Mouse (Mus musculus) gonadal fat pad, adult 2 months (tissue): Measurements from ENCODE around the gene Dsp. TPM values are rescaled to one million over a fixed set of nuclear protein-coding genes. Genes with fewer than 3 reads are reported as not detected.

ENCODE experiments used
- DNase-seq: peaks from one replicate; pipeline ENCODE4 v3.0.0-alpha.2; 2012; ENCODE audit warnings: low read depth
- polyA plus RNA-seq: library from polyadenylated mRNA; depleted of rRNA; stranded (reverse); fragments of >200 nt; gene quantifications from 2 replicates; pipeline ENCODE4 v1.2.3, GENCODE M21; 2012; rRNA removed

Gene Dsp
- 11.0 and 24.2 TPM in 2 replicates for polyA plus RNA-seq

DNA sequence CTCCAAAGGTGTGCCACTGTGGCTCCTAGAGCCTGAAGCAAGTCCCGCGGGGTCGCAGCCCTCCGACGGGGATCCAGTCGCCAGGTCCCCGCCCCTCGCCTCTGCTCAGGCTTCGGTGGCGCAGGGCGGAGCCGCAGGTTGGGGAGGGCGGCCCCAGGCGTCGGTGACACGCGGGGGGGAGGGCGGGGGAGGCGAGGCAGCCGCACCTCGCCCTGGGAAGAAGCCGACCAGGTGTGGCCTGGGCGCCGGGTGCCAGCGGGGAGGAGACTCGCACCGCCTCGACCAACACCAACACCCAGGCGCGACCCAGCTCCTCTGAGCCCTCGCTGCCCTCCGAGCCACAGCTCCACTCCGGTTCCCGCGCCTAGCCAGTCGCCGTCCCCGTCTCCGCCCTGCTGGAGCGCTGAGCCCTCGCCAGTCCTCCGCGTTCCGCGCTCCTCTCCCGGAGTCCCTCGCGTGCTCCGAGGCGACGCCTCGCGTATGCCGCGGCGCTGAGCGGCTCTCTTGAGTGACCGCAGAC lies at the start of gene Dsp:
TSS of gene Dsp (plus strand) at position 226 of the 520 bp plus-strand sequence.
- no peak for DNase-seq

DNA sequence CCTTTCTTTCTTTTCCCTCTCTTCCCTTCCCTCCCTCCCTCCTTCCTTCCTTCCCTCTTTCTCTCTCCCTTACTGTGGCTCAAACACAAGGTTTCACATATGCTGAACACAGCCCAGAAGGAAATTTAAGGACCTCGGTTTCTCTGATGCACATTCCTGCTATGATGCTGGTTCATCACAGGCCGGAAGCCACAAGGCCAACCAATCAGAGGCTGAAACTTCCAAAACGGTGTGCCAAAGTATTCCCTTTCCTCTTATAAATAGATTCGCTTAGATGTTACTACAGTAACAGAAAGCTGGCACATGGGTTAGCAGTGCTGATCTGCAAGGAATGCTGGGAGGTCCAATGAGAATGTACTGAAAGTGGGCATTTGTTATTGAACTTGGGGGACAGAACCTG lies 47.7 kb upstream of the Dsp start:
- DNase-seq, result no peak

DNA sequence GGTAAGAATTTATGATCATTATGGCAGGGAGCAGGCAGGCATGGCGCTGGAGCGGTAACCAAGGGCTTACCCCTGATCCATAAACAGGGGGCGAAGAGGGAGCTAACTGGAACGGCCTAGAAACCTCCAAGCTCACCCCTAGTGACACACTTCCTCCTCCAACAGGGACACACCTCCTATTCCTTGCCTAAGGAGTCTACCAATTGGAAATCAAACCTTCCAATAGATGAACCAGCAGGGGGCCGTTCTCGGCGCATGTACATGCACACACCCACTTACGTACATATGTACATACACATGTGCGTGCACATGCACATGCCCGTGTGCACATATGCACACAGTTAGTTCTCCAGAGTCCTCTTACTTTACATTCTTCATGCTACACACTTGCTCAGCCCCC lies 46.6 kb upstream of the Dsp start:
- DNase-seq, result no peak

DNA sequence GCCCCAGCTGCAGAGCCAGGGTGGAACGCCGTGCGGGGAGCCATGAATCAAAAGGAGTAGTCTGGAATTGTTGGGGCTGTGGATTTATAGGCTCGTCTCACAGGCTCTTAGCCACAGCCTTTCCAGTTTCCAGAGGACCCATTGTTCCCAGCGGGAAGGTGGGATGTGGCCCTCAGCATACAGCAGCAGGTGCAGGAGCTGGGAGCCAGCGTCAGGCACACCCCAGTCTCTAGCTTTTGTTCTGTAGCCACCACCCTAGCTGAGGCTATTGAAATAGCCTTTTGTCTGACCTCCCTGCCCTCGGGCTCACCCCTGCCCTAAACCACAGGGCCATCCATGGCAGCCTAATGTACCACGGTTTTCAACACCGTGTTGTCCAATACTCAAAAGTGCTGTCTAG lies 42.0 kb upstream of the Dsp start:
- DNase-seq, result no peak

DNA sequence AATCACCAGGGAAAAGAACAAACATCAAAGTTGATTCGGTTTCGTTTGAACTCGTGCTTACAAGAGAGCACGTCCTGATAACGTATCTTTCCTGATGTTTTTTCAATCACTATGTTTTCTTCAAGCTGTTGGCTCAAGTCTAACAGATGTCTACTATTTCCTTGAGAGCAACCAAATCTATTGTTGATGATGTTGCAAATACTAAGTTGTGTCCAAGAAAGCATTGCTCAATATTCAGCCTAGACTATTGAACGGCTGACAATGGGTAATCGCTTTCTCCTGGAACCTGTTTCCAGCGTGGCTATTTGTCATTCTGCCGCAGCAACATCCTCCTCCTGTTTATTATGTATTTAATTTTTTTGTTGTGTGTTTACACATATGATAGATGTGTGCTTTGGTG lies 28.8 kb upstream of the Dsp start:
- peak; percentile 79 for DNase-seq

DNA sequence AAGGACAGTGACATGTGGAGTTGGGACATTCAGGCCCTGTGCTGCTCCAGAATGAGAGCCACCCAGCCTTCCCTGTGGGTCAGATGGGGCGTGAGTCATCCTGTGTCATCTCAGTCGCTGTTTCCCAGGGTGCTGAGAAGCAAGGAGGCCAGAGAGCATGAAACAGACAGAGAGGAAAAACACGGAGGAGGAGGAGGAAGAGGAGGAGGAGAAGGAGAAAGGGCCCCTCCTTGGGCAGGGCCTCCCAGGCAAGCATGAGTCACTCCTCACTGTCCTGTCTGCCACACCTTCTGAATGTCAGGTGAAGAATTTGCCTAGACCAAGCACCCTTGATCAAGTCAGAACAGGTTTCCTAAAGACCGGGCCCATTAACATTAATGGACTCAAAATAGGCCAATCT lies 27.4 kb upstream of the Dsp start:
- DNase-seq, result peak; percentile 61

DNA sequence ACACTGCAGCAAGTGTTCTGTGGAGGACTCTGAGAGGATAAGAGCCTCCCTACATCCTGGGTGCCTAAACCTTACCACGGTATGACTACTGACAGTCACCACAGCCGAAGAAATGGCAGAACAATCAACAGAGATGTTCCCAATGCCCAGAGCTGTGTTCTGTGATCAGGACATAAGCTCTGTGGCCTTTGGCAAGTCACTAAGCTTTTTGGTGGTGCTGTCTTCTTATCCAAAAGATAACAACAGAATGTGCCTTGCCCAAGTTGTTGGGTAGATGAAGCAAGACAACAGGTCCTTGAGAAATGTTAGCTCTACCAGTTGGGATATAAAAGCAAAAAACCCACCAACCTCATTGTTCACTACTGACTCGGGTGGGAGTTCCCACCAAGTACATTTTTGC lies 23.4 kb upstream of the Dsp start:
- DNase-seq, result no peak

DNA sequence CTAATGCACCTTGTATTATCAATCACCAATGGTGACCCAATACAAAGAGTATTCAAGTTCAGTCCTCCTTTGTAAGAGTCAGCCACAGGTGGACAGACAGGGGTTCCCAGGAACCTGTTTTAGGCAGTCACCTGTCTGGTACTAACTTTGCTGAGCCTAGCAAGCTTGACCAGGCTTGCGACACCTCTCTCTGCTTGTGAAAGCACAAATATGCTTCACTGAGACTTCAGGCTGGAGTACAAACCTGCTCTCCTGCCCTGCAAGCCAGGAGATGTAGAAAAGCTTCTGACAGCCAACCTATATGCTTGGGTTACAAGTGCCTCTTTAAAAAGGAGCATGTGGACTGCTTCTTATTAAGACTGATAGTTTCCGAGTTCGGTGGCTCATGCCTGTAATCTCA lies 22.8 kb upstream of the Dsp start:
- DNase-seq, result peak; percentile 94

DNA sequence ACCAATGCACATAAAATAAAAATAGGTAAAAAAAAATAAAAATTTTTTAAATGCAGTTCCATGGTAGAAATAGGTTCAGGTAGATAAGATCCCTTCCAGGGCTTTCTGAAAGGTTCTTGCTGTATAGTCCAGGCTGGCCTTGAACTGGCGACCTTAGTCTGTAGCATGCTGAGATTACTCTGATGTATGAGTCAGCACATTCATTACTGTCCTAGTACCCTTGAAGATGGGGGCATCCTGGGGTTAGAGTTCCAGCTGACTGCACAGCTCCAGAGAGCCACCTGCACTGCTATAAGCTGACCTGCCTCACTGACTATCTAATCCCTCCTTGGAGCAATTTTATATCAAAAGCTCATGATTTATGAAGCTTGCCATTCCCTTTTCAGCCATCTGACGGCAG lies 21.6 kb upstream of the Dsp start:
- no peak for DNase-seq

DNA sequence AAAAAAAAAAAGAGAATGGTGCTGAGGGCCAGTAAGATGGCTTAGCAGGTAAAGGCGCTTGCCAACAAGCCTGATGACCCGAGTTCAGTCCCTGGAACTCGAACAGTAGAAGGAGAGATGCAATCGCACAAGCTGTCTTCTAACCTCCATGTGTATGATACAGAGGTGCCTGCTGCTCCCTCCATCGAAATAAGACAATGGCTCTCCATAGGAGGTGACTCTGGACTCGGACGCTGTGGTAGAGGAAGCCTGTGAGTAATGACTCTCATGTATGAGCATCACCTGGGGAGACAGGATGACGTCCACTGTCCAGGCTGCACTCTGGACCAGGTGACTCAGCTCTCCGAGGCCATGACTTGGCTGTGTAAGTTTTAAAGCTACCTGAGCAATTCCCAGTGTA lies 21.0 kb upstream of the Dsp start:
- DNase-seq, result no peak

DNA sequence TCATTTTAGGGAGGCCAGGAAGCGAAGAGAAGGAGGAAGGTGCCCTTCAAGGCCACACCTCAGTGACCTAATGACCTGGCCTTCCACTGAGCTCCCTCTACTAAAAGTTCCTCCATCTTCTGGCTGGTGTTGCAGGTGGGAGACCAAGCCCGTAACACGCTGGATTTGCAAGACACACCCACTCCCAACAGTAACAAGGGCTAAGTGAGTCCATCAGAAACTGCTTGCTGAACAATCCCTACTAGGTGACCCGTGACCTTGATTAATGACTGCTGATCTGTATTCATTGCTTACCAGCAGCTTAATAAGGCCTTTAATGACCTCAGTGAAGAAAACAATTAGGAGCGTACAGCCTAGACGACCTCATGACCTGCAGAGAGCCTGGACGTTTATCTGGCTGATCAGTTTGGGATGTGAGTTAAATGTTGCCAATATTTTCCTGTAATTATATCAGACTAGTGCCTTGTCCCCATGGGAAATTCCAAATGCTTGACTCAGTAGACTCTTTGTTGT lies 18.0 kb upstream of the Dsp start:
- DNase-seq, result no peak

DNA sequence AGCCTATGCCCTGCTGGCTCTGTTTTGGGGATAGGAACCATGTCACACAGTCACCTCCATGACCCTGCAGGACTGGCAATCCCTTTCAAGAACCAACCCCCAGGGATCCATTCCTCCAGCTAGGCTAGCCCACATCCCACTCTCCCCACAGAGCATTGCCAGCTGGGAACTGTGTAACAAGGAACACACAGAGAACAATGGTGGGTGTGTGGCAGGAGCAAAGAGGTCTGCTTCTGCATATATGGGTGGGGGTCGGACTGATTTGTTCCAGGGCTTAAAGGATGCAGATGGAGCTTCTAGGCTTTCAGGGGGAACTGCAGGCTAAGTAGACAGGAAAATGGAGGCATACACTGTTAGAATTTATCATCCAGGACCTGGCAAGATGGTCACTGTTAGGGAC lies 10.6 kb upstream of the Dsp start:
- no peak for DNase-seq

DNA sequence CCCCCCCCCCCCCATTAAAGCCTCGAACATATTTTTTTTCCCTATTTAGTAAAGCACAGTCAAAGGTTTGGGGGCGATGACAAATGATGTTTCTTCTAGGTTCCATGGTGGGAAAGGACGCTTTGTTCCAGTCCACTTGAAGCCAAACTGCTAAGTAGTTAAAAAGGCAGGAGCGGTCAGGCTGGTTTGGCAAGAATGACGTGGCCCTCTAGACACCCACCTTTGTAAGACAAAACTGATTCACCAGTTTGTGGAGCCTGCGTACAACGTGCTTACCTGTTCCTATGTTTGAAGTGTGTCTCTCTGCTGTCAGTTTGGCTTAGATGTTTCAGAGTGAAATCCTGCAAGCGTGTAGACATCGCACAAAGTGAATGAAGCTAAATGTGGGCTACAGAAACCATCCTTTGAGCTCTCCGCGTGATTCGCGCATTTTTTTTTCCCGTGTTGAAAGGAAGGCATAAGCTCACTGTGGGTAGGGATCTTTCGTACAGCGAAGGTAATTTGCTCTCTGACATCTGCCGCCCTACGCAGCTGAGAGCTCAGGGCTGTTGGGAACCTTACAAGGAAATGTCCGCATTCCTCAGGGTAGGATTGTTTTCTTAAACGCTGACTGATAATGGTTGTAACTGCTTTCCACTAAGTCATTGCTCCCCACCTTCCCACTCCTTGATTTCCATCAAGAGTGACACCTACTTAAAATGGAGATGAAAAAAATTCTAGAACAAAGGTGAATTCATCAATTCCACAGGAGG lies 6.0 kb upstream of the Dsp start:
- DNase-seq, result no peak

DNA sequence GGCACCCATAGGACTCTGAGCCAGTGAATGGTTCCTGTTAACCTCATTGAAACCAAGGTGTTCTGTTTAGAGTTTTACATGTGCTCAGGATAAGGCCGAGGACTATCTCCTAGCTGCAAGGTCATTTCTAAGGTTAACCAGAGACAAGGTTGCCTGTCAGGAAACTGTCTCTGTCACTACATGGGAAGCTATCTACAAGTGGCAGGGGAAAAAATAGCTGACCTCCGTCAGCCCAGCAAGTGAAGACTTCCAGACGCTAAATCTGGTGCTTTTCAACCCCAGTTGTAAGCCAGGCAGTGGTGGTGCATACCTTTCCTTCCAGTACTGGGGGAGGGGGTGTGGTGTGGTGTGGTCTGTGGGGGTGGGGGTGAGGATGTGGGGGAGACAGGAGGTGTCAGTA lies 2.7 kb upstream of the Dsp start:
- no peak for DNase-seq

DNA sequence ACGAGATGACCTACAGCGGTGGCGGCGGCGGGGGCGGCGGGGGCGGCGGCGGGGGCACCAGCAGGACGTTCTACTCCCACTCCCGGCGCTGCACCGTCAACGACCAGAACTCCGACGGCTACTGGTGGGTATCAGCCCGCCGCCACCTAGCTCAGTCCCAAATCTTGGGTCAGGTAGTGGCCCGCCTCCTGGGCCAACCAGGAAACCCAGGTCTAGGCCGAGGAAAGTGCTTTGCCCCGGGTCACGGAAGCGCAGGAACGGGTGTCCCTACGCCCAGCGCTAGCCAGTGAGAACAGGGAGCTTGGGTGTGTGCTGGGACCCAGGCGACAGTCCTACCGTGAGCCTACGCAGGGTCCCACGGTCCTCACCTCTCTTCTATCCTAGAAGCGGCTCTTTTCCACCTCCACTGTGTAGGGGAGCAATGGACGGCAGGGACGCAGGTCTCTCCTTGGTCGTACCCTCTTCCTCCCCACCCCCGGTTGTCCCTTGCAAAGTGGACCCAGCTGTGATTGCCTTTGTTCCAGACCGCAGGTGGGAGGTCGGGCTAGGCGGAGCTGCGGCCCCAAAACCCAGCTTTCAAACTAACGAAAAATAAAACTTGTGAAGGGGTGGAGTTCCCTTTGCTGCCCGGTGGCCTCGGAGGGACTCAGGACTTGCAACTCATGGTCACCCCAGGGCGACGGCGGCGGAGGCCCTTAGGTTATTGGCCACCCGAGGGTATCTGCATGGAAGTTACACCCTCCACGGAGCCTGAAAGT lies 756 bp downstream of the Dsp start:
- no peak for DNase-seq

DNA sequence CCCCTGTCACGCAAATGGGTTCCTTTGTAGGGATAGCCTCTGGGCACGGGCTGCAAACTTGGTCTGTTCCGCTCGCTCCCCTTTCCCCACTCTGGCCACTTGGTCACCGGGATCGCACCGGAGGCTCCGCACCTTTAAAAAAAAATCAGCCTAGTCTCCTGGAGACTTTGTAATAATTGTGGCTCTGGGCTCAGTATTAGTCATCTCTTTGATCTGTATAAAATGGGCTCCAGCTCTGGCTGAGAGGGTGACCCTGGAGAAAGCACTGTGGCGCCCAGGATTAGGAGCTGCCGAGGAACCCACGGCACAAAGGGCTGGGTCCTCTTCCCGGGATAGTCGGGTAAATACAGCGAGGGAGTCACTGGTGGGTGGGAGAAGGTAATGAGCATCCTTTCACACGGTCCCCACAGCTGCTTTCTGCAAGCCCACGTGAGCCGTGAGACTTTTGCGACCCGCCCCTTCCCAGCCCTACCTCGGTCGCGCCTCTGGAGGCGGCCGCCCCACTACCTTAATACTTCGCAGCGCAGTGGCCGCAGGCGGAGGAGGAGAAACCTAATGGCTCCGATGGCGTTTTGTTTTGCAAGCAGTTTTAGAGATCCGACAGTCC lies 1.4 kb downstream of the Dsp start:
- DNase-seq, result no peak

DNA sequence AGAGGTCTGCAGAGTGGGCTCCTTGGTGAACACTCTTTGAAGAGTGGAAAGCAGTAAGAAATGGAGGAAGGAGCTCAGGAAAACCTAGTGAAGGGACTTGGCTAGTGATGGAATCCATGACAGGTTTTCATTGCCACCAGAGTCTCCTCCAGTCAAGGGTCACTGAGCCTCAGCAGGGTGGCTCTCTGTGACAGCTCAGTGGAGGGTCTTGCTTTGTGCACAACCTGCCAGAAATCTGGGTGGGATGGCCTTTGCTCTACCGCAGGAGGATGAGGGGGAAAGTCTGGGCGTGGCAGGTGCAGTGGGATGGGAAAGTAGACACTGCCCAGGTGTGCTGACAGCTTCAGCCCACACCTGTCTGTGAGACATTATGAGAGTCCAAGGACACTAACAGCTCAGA lies 4.4 kb downstream of the Dsp start:
- no peak for DNase-seq

DNA sequence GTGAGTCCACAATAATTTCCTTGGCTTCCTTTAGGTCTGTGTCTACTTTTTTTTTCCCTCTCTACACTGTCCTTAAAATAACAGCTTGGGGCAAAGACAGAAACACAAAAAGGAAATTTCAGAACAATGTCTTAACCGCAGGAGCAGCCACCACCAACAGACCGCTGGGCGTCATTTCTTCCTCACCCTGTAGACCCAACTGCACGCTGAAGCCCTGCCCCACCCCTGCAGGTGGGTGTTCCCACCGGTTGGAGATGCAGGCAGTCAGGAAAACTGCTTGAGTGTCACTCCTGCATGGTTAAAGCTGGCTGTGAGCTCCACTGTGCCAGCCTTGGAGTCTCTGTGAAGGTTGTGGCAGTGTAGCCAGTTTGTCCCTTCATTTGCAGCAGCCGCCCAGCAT lies 6.5 kb downstream of the Dsp start:
- no peak for DNase-seq

DNA sequence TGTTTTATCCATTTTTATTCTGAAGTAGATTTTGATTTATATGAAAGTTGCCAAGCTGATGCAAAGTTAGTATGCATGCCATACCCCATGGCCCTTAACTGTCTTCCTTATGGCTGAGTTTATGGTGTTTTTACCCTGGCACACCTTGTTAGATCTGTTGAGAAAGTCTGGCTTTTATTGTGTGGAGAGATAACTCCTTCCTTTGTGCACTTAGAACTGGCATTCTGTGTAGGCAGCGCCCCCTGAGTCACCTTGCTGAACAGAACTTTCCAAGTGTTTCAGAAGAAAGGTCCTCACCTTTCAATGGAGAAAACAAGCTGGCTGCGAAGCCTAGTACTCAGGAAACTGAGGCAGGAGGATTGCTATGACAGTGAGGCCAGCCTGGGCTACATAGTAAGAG lies 10.9 kb downstream of the Dsp start:
- DNase-seq, result no peak

DNA sequence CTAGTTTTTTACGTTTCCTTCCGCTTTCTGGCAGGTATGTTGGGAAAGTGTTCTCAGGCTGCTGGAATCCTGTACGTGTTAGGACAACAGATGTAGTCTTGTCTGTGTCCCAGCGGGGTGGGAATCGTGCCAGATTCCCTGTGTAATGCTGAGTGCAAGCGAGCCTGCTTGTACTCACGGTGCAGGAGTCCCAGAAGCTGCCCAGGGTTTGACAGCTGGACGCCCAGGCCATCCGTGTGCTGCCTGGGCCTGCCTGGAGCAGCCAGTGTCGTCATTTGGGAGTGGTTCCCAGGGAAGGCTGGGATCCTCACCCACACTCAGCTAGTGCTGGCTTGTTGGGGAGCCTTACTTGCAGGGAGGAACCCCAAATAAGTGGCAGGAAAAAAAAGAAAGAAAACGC lies 11.6 kb downstream of the Dsp start:
- peak; percentile 93 for DNase-seq

DNA sequence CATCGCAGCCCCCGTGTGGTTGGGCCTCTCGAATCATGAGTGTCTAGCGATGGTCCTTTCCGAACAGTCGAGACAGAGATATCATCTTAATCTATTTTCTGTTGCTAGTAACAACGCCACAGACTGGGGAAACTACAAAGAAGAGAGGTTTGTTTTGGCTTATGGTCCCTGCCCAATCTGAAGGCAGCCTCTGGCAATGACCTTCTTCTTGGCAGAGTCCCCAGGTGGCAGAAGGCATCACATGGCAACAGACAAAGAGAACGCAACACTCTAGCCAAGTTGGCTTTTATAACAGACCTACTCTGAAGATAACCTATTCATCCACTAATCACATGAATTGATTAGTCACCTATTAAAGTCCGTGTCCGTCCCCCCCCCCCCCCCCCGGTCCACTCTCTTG lies 13.8 kb downstream of the Dsp start:
- no peak for DNase-seq

DNA sequence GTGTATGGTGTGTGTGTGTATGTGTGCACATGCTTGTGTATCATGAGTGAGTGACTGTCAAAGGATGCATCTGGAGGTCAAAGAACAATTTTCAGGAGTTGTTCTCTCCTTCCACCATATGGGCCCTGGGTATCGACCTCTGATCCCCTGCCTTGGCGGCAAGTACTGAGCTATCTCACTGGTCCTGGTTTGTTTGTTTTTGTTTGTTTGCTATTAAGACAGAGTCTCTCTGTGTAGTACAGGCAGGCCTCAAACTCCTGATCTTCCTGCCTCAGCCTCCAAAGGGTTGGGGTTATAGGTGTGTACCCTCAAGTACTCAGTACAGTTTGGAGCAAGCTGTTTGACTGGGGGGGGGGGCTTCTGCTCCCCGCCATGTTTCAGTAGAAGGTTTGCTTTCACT lies 16.0 kb downstream of the Dsp start:
- DNase-seq, result no peak

DNA sequence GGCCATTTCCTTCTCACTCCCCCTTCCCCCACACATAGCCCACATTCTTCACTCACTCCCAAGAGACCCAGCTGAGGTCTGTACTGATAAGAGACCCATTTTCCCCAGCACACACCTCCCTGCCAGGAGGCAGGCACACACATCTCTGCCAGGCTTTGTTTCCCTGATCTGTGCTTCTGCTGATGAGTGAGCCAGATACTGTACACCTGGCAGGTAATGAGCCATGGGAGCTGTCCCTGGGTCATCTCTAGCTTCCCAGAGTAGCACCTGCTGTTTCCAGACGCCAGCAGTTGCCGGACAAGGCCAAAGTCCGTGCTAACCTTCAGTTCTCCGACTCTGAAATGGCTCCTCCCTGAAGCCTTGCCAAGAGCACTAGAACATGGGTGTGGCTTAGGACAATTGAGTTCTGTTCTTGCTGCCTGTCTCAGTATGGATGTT lies 19.6 kb downstream of the Dsp start:
- no peak for DNase-seq
